Mouse (Mus musculus): ENCODE measurements at regions not wholly inside any gene's neighbourhood (a gene's known extent, or its start where the extent isn't known, plus 50 kb on each side); places are given as distances from the start of the nearest gene placed in this dataset.
A peak's percentile ranks its signal among the peaks of the same experiment; 100 is the strongest.

DNA sequence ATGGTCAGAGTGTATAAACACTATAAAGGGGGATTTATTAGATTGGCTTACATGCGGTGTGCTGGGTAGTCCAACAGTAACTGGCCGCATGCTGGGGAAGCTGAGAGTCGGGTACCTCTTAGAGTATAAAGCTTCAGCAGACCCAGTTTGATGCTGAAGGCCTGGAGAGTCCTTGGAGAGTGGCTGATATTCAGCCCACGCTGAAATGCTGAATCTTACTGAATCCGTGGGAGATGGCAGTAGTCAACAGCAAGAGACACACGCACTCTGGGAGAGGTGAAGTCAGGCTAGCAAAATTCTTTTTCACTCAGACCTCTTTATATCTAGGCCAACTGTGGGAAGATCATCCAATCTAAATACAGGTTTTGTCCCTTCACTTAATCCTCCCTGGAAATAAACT is 214.1 kb upstream of the Tsc22d2 start:
- Histone ChIP-seq H3K27ac (ENCODE audit: insufficient read depth, low read length) (no peak overlapping the region), H3K4me1 (ENCODE audit: control insufficient read depth, insufficient read depth, low read length) (peaks cover 10% of the 10 kb centered on the region), H3K4me3 (ENCODE audit: insufficient read depth, low read length) (no peak overlapping the region)
- no peak for TF ChIP-seq CTCF (IDR thresholded peaks at IDR 0.05; ENCODE audit: borderline replicate concordance, insufficient read depth, low read length)
- TF ChIP-seq POLR2A (IDR thresholded peaks at IDR 0.05; ENCODE audit: low read depth, low read length): no peak

DNA sequence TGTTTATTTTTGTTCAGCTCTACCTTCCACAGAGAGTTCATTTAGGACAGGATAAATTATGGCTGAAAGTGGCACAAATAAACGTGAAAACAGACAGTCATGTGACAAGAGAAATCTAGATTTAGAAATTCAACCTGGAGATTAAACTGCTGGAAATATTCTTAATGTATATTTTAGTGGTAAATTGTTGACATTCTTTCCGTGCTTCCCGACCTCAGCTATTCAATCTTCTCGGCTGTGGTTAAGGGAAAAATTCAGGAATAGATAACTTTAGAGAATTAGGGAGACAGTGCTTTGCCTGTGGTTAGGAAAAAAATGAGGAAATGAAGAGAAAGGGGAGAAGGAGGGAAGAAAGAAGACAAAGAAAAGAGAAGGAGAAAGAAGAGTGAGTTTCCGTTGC is 211.7 kb upstream of the Tsc22d2 start:
- no peak for TF ChIP-seq CTCF (IDR thresholded peaks at IDR 0.05; ENCODE audit: borderline replicate concordance, insufficient read depth, low read length)
- no peak for TF ChIP-seq POLR2A (IDR thresholded peaks at IDR 0.05; ENCODE audit: low read depth, low read length)
- peaks cover 20% of the 10 kb centered on the region for H3K4me1 ChIP-seq (ENCODE audit: control insufficient read depth, insufficient read depth, low read length)
- H3K4me3 ChIP-seq (ENCODE audit: insufficient read depth, low read length): no peak overlapping the region
- H3K27ac ChIP-seq (ENCODE audit: insufficient read depth, low read length): peak overlapping the region; percentile 98

DNA sequence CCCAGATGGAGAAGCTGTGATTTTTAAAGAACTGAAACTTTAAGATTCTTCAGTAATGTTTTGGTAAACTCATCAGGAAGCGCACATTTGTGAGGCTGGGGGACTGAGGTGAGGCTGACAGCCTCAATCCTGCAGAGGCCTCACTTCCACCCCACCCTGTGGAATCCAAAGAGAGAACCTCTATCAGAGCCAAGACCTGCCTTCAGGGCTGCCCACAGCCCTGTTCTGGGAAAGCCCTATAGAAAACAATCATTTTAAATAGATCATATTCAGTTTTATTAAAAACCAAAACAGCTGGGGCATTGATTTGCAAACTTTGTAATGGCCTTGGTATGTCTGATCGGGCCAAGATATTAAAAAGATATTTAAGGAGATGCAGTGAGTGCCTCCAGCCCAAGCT is 210.7 kb upstream of the Tsc22d2 start:
- H3K4me3 ChIP-seq (ENCODE audit: insufficient read depth, low read length): no peak overlapping the region
- H3K4me1 ChIP-seq (ENCODE audit: control insufficient read depth, insufficient read depth, low read length): peaks cover 20% of the 10 kb centered on the region
- no peak for TF ChIP-seq POLR2A (IDR thresholded peaks at IDR 0.05; ENCODE audit: low read depth, low read length)
- no peak for TF ChIP-seq CTCF (IDR thresholded peaks at IDR 0.05; ENCODE audit: borderline replicate concordance, insufficient read depth, low read length)
- peak overlapping the region; percentile 98 for H3K27ac ChIP-seq (ENCODE audit: insufficient read depth, low read length)

- Histone ChIP-seq H3K4me1 (ENCODE audit: control insufficient read depth, insufficient read depth, low read length) (peaks cover 20% of the 10 kb centered on the region), H3K4me3 (ENCODE audit: insufficient read depth, low read length) (no peak overlapping the region), H3K27ac (ENCODE audit: insufficient read depth, low read length) (peak overlapping the region; percentile 61; the same call in 1 of the 2 replicates)
- TF ChIP-seq CTCF (IDR thresholded peaks at IDR 0.05; ENCODE audit: borderline replicate concordance, insufficient read depth, low read length) (no peak), POLR2A (IDR thresholded peaks at IDR 0.05; ENCODE audit: low read depth, low read length) (no peak)
These were observed 209.0 kb upstream of the Tsc22d2 start for GRCm38 (mm10) chr3:58205526-58205925.

DNA sequence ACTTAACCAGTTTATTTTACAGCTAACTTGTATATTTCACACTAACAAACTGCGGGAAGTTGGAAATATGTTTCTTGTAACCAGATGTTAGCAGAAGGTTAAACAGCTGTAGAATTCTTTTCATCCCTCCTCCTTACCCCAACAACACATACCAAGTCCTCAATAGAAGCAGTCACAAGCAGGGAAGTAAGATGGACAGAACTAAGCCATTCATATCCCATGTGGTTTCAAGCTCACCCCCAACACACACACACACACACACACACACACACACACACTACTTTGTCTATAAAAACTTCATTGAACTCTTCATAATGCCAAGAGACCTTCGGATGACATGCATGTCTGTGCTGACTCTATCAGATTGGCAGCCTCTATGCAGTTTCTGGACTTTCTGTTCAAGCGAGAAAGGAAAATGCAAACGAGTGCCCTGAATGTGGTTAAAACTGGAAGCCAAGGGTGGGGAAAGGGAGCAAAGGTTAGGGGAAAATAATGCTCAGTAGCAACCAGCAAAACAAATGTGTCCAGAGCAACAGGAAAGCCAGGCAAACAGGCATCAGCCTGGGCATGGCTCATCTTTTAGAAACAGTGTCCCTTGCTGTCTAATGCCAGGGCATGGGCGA is 207.6 kb upstream of the Tsc22d2 start:
- Histone ChIP-seq H3K4me1 (ENCODE audit: control insufficient read depth, insufficient read depth, low read length) (peaks cover 20% of the 10 kb centered on the region), H3K4me3 (ENCODE audit: insufficient read depth, low read length) (no peak overlapping the region), H3K27ac (ENCODE audit: insufficient read depth, low read length) (peak overlapping the region; percentile 2; the same call in 1 of the 2 replicates)
- TF ChIP-seq POLR2A (IDR thresholded peaks at IDR 0.05; ENCODE audit: low read depth, low read length): no peak
- no peak for TF ChIP-seq CTCF (IDR thresholded peaks at IDR 0.05; ENCODE audit: borderline replicate concordance, insufficient read depth, low read length)

DNA sequence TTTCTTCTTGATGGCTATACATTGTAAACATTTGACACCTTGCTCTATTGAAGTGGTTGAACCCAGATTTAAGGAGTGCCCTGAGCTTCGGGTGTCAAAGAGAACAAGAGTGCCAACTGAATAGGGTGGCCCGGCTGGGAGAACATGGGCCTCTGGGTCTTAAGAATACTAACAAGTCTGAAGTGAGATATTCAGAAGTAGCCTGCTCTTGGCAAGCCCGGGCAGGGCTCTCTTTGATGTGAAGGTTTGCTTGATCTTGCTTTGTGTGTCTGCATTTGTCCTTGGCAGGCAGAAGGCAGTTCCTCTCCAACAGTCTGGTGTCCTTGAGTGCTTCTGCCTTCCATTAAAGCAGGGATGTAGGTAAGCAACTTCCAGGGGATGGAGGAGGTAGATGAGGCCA is 203.5 kb upstream of the Tsc22d2 start:
- Histone ChIP-seq H3K27ac (ENCODE audit: insufficient read depth, low read length) (no peak overlapping the region), H3K4me3 (ENCODE audit: insufficient read depth, low read length) (no peak overlapping the region), H3K4me1 (ENCODE audit: control insufficient read depth, insufficient read depth, low read length) (peaks cover 5% of the 10 kb centered on the region)
- TF ChIP-seq CTCF (IDR thresholded peaks at IDR 0.05; ENCODE audit: borderline replicate concordance, insufficient read depth, low read length) (no peak), POLR2A (IDR thresholded peaks at IDR 0.05; ENCODE audit: low read depth, low read length) (no peak)

GRCm38 (mm10) chr3:58224696-58225095 is 189.8 kb upstream of the Tsc22d2 start:
- Histone ChIP-seq H3K4me3 (ENCODE audit: insufficient read depth, low read length) (no peak overlapping the region), H3K27ac (ENCODE audit: insufficient read depth, low read length) (no peak overlapping the region), H3K4me1 (ENCODE audit: control insufficient read depth, insufficient read depth, low read length) (no peaks in the 10 kb centered on the region)
- TF ChIP-seq CTCF (IDR thresholded peaks at IDR 0.05; ENCODE audit: borderline replicate concordance, insufficient read depth, low read length): no peak
- TF ChIP-seq POLR2A (IDR thresholded peaks at IDR 0.05; ENCODE audit: low read depth, low read length): no peak

DNA sequence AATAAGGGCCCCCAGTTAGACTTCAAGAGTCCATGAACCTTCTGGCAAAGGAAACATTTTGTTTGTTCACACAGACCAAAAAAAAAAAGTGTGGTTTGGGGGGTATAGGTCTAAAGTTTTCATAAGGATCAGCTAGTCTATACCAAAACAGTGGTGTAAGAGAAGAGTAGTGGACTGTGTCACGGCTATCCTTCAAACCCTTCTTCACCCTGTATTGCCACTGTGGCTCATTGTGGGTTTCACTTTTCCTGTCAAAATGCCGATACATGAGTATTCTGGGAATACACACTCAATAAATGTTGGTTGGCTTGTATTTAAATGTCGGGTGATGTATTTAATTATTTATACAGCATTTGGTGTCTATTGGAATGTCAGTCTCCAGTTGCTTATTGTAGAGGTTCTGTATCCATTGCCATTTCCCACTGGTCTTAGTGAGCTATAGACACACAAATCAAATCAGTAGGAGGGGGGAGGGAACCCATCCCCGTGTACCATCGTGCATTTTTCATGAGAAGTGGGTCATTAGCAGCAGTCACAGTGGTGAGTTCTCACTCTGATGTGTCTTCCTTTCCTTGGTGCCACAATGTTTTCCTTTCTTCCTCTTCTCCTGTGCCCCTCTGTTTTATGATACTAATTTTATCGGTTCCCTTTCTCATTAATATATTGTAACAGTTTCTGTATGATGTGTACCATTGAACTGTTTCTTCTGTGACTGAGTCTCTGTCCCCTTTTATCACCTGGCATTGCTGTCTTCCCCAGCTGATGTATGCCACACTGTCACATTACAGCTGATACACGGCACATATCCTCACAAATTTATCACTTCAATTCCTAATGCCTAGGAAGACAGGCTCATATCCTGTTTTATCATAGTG is 187.8 kb upstream of the Tsc22d2 start:
- H3K4me1 ChIP-seq (ENCODE audit: control insufficient read depth, insufficient read depth, low read length): no peaks in the 10 kb centered on the region
- H3K4me3 ChIP-seq (ENCODE audit: insufficient read depth, low read length): no peak overlapping the region
- no peak for TF ChIP-seq CTCF (IDR thresholded peaks at IDR 0.05; ENCODE audit: borderline replicate concordance, insufficient read depth, low read length)
- no peak for TF ChIP-seq POLR2A (IDR thresholded peaks at IDR 0.05; ENCODE audit: low read depth, low read length)
- H3K27ac ChIP-seq (ENCODE audit: insufficient read depth, low read length): no peak overlapping the region

DNA sequence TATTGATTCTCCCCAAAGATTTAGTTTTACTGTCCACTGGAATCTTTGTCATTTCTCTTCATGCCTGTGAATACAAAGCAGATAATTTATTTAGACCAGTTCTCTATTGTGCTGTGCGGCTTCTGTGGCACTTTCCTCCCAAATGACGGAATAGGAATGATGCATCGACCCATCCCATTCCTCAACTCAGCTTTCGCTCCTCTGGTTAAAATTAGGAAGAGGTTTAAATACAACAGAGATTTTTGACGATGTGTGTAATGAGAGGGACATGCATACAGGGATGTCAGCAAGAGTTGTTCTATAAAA is 187.2 kb upstream of the Tsc22d2 start:
- H3K4me1 ChIP-seq (ENCODE audit: control insufficient read depth, insufficient read depth, low read length): no peaks in the 10 kb centered on the region
- no peak overlapping the region for H3K4me3 ChIP-seq (ENCODE audit: insufficient read depth, low read length)
- TF ChIP-seq CTCF (IDR thresholded peaks at IDR 0.05; ENCODE audit: borderline replicate concordance, insufficient read depth, low read length): no peak
- TF ChIP-seq POLR2A (IDR thresholded peaks at IDR 0.05; ENCODE audit: low read depth, low read length): no peak
- H3K27ac ChIP-seq (ENCODE audit: insufficient read depth, low read length): no peak overlapping the region

GRCm38 (mm10) chr3:58228189-58228588 is 186.3 kb upstream of the Tsc22d2 start:
- TF ChIP-seq CTCF (IDR thresholded peaks at IDR 0.05; ENCODE audit: borderline replicate concordance, insufficient read depth, low read length): no peak
- no peak for TF ChIP-seq POLR2A (IDR thresholded peaks at IDR 0.05; ENCODE audit: low read depth, low read length)
- H3K27ac ChIP-seq (ENCODE audit: insufficient read depth, low read length): no peak overlapping the region
- H3K4me1 ChIP-seq (ENCODE audit: control insufficient read depth, insufficient read depth, low read length): no peaks in the 10 kb centered on the region
- no peak overlapping the region for H3K4me3 ChIP-seq (ENCODE audit: insufficient read depth, low read length)
